Mouse (Mus musculus) heart, adult 8-10 months (tissue): ENCODE data around the gene Rffl. TPM values are rescaled to one million over a fixed set of nuclear protein-coding genes. Genes with fewer than 3 reads are reported as not detected.
A peak's percentile ranks its signal among the peaks of the same experiment; 100 is the strongest.

ENCODE experiments used
- DNase-seq: peaks from one replicate; pipeline ENCODE4 v3.0.0; 2022; ENCODE audit warnings: low spot score
- total RNA-seq, 4 experiments: library from RNA; stranded (reverse); gene quantifications; 2 replicates each; pipeline ENCODE4 v1.2.4; 2022

The Rffl gene
- total RNA-seq, 4 experiments from 2014 or later = 3.8 to 4.7 (median 4.7) TPM

- no peak for DNase-seq
Measured at GRCm38 (mm10) chr11:82764438-82764924, 106.5 kb downstream of the Rffl start.

- peak; percentile 93 for DNase-seq
Measured at GRCm38 (mm10) chr11:82763742-82764437, 107.1 kb downstream of the Rffl start, which contains the start of the genes Cct6b and Zfp830. Gene Cct6b (minus strand): TSS chr11:82764321. Gene Zfp830 (plus strand): TSS chr11:82764345.

GRCm38 (mm10) chr11:82763261-82763660 is 107.7 kb downstream of the Rffl start:
- no peak for DNase-seq

GRCm38 (mm10) chr11:82762286-82762829 is 108.7 kb downstream of the Rffl start:
- no peak for DNase-seq

GRCm38 (mm10) chr11:82755919-82756318 is 115.1 kb downstream of the Rffl start:
- DNase-seq = no peak

Other genes with a start within 250 kb of the Rffl start
- gene Cct6b, start 106.9 kb downstream of the Rffl start, total RNA-seq = under 1 TPM; 0.19 to 0.28 (median 0.27) TPM
- gene Zfp830, start 106.9 kb downstream of the Rffl start, total RNA-seq = 10 to 100 TPM; 12.4 to 13.9 (median 13.1) TPM
- 10 to 100 TPM; 13.7 to 16.8 (median 16.6) TPM for gene Lig3, start 90.1 kb downstream of the Rffl start, total RNA-seq
- 10 to 100 TPM in 2 of 4 experiments, 1 to 10 TPM in 2; 7.8 to 10.9 (median 9.9) TPM for gene Rad51d, start 19.4 kb upstream of the Rffl start, total RNA-seq
- not detected for gene Fndc8, start 20.9 kb upstream of the Rffl start, total RNA-seq
- gene Nle1, start 37.2 kb upstream of the Rffl start, total RNA-seq = 10 to 100 TPM in 2 of 4 experiments, 1 to 10 TPM in 2; 7.0 to 13.0 (median 9.7) TPM
- gene Unc45b, start 39.3 kb upstream of the Rffl start, total RNA-seq = 100 to 1,000 TPM; 170 to 223 (median 177) TPM
- 10 to 100 TPM; 43.9 to 65.9 (median 55.1) TPM for gene Slfn5, start 80.1 kb upstream of the Rffl start, total RNA-seq
- under 1 TPM; 0.56 to 0.72 (median 0.62) TPM for gene Slfn9, start 120.6 kb upstream of the Rffl start, total RNA-seq
- gene Slfn8, start 149.6 kb upstream of the Rffl start, total RNA-seq = under 1 TPM; 0.43 to 0.76 (median 0.67) TPM
- gene Slfn2, start 193.9 kb upstream of the Rffl start, total RNA-seq = 1 to 10 TPM; 1.8 to 4.6 (median 2.3) TPM
- under 1 TPM in 3 of 4 experiments, not detected in 1; 0.12 to 0.66 (median 0.14) TPM for gene Slfn1, start 245.6 kb upstream of the Rffl start, total RNA-seq